Mouse (Mus musculus) ES-CJ7 (cell line): ENCODE data around the gene Susd4.
A peak's percentile ranks its signal among the peaks of the same experiment; 100 is the strongest.

ENCODE experiments used
- DNase-seq: peaks from one replicate; pipeline ENCODE4 v3.0.0; 2011; ENCODE audit warnings: low read depth, low spot score

The Susd4 gene

DNA sequence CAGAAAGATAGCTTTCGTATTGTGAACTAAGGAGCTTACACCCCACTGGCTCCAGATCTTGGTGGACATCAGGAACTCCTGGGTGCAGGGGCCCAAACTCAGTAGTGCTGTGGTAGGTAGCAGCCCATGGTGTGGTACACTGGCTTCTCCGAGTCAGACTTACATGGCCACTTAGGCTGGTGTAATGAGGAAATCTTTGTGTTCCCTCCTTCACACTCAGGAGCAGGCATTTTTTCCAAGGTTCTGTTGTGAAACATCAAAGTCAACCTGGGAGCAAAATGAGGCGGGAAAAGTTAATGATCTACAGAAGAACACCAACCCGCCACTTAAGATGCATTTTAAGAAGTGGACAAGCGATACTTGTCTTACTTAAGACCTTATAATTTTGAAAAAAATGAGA, 21.8 kb downstream of the Susd4 start:
- no peak for DNase-seq

DNA sequence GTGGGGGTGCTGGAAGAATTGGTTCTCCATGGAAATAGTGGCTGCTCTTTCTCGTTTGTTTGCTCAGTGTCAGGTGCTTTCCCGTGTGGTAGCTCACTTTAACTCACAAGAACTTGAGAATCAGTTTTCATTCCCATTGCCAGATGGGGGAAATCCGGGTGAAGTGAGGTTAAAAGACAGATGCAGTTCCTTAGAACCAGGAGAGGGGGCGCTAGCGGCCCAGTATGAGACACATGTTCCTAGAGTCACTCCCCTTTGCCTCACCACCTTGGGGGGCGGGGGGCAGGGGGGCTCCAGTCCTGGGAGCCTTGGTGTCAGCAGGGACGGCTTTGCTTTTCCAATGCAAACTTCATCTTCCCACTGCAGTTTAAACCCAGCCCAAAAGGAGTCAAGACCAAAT, 23.4 kb downstream of the Susd4 start:
- DNase-seq, result peak; percentile 37

DNA sequence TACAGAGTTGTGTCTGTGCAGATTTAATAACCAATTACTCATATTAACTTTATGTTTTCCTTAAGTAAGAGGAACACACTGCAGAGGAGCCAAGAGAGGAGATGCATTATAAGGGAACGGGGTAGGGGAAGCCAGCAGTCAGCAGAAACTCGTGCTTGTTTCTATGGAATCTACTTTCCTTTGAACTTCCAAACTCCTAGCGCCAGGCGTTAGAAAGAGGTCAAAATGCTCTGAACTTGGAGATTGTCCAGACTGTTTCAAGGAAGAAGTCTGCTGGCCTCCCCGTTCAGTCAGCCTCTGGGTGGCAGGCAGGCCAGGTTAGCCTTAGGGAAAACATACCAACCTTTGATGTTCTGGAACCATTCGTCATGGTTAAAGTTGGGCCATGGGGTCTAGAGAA, 25.2 kb downstream of the Susd4 start:
- DNase-seq, result no peak

DNA sequence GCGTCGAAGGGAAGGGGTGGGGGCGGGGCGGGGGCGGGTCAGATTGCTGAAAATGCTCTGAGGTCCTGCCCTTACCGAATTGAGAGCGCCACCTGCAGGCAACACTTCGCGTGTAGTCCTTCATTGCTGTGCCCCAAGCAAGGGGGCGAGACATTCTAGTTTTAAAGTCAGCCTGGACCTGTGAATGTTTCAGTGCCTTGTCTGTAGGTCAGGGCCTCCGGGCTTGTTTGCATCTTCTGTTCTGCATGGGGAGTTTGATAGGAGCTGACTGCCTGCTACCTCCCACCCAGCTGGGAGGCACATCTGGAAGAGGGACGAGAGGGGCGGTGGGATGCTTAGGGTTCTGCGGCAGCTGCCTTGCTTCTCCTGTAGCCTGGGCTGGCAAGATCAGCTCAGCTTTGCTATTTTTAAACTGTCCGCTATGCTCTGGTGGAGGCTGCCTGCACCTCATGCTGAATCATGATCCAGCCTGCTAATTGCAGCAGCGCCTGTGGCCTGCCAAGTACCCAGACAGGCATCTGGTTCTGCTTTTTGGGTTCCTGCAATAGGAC, 28.9 kb downstream of the Susd4 start:
- peak; percentile 86 for DNase-seq

DNA sequence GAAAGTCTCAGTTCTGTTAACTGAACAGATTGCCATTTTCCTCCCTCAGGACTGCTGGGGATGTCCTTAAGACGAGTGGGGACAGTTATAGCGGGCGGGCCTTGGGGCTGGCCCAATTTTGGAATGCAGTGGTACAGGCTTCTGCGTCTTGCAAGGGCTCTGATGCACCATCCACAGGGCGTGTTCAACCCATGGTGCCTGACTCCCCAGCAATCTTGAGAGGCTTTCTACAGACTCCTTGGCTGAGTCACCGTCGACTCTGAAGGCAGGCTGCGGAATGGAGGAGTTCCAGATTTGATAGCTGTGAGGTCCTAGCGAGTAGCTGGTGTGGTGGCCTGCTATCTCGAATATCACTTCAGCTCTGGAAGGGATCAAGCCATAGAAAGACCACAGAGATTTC, 30.6 kb downstream of the Susd4 start:
- DNase-seq, result no peak

DNA sequence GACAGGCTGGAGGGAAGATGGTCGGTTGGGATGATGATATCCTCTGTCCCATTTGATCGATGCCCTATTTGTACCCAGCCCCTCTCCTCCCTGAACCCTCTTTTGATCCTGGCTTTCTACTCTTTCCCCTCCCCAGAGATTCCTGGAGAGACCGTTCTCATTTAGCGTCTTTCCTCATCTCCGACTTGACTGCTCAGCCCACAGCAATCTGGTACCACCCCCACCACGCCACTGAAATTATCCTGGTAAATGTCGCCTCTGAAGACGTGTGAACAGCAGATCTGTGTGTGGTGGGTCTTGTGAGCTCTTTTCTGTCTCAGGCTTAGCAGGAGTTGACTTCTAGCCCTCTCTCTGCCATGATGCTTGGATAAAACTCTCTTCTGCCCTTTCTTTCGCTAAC, 31.0 kb downstream of the Susd4 start:
- DNase-seq, result no peak

DNA sequence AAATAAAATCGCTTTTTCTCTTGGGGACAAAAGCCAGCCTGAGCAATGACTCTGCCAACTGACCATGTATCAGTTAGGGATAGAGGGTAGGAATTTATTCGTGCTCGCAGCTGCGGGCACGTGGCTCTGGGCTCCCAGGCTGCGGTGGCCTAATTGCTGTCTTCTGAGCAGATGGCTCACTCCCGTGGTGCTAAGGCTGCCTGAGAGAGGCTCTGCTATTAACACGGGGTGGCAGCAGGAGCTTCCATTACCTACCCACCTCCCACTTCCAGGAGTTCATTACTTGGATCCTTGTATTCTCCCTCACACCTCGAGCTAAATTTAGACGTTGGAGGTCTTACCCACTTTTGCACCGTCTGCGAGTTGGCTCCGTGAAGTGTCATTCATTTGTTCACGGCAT, 33.4 kb downstream of the Susd4 start:
- no peak for DNase-seq

DNA sequence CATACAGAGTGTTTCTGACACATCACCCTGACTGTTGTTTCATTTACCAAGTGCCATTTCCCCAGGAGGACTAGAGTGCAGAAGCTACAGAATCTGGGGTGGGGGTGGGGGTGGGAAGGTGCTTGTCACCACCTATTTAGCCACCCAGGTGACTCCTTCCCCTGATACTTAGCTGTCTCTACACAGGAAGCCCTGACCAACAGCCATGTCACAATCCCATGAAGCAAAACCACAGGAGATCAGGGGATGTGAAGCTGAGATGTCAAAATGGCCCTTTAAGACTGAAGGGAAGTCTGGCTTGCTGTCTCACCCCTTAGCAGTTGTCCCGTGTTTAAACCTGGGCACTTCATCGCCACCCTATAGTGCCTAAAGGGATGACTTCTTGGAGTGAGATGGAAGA, 37.9 kb downstream of the Susd4 start:
- DNase-seq, result no peak

DNA sequence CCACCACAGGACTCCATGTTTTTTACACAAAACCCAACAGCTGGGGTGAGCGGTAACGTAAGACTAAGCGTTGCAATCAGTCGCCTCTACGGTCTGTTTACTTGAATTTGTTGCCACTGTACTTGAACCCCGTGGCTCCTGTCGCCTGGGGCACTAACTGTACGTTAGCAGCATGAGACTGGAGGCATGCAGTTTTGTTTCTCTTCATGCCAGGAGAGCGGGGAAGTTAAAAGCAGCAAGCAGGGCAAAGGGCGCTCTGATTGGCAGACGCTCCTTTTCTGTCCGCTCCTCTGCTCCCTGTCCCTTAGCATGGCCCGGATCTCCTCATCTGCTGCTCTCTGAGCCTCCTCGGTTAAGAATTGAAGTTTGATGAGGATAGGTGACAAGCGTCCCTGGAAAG, 39.2 kb downstream of the Susd4 start:
- no peak for DNase-seq

DNA sequence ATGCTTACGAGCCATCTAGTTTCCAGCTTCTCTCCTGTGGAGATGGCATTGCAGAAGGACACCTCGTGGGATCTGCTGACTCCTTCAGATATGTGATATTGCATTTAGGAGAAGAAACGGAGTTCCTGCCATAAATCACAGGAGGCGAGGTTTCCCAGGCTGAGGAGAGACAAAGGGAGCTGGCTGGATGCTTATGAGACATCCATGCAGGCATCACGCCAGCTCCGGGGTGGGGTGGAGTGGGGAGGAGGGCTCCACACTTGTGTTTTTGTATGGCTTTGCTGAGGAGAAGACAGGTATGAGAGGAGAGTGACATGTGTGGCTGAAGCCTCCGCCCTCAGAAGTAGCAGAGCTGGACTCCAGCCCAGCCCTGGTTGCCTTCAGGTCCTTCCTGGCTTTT, 50.3 kb downstream of the Susd4 start:
- no peak for DNase-seq

DNA sequence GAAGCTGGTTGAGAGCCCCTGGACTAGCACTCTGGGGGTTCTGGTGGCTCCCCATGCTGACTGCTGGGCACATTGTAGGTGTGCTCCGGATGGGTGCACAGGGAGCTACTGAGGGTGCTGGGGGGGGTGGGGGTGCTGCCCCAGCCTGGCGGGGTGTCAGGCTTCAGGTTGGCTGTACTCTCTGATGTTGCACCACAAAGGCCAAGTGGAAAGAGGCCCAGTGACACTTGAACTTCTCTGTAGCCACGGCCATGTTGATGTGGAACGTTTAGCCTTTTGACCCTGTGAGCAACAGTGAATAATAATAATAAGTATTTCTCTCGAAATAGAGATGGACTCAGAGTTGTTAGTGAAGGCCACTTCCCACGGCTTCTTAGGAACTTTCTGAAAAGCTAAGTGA, 50.9 kb downstream of the Susd4 start:
- DNase-seq, result no peak

DNA sequence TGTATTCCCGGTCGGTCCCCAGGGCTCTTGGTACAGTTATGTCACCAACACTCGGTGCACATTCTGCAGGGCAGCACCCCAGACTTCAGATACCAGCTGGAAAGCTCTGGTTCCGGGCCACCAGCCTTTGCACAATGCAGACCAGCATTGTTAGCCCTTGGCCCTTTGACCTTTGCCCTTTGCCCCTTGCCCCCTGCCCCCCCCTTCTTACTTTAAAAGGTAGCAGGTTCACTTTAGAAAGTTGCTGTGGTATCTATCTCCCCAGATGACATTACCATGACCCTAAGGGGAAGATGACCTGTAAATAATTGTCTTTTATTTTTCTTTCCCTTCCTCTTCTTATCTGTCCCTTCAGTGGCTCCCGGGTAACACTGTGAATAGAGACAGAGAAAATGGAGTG, 53.4 kb downstream of the Susd4 start:
- no peak for DNase-seq

DNA sequence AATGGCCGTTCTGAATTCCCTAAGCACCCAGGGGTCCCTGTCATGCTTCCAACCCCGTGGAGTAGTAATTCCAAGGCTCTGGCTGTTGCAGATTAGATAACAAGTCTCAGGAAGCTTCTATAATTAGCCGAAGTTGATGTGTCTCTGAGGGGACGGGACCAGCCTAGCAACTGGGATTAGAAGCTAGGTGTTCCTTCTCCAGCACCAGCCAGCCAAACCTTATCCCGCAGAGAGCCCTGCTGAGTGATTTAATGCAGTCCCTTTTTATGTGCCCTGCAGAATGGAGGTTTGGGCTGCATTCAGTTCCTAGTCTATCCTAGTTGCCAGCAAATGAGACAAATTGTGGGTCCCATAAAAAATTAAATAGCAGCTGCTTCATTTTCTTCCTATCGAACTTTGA, 54.0 kb downstream of the Susd4 start:
- no peak for DNase-seq

DNA sequence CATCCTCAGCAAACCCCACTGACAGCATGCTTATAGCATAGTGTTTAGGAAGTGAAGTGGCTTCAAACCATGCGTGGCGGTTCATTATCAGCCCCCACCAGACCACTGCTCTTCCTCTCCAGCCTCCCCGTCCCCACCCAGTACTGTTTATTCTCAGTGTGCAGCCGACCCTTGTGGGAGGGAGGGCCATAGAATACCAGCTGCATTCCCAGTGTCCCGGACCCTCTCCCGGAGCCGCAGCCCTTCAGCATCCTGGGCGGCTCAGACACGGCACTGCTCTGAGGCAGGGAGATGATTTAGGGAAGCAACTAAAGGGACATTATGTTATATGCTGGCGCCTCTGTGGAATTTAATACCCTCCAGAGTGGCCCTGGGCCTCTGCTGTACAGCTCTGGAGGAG, 55.3 kb downstream of the Susd4 start:
- DNase-seq, result no peak

DNA sequence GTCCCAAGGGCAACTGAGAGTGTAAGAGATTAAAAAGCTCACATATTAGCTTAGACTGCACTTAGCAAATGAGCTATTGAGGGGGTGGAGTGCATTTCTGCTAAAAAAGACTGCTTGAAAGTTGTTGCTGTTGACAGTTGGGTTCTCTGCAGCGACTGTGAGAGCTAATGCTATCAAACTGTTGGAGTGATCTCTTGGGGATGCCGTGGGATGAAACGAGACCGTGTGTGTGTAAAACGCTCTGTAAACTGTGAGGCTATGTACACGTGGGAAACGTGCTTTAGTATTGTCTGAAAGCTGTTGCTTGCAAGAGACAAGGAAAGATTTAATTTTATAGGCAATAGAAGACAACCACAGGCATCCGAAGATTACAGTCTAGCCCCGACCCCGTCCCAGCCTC, 59.1 kb downstream of the Susd4 start:
- DNase-seq, result no peak

DNA sequence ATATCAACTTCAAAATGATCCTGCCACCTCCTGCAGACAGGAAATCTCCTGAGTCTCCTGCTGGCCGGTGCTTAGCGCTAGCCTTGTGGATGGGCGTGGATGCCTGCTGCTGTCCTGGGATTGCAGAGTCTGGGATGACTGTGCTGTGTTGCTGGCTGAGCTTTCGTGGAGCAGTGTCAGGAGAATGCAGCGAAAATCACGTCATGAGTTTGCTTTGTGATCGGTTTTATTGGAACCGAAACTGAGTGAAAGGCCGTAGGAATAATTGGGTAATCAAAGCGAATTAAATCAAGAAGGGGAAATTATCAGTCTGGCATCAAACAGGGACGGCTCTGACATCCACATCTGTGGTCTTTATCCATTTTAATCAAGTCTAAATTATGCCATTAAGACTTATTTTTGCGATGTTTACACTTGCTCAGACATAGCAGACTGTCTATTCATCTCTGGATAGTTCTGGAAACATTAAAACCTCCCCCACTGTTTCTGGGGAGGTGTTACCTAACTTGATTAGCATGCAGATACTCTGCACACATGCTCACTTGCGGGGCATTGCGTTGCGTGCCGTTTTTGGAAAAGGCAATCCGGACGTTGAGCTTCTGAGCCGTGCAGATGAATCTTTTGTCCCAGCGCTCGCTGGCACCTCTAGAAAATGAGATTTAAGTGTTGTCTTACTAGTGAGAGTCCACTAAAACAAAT, 60.2 kb downstream of the Susd4 start:
- DNase-seq, result no peak

DNA sequence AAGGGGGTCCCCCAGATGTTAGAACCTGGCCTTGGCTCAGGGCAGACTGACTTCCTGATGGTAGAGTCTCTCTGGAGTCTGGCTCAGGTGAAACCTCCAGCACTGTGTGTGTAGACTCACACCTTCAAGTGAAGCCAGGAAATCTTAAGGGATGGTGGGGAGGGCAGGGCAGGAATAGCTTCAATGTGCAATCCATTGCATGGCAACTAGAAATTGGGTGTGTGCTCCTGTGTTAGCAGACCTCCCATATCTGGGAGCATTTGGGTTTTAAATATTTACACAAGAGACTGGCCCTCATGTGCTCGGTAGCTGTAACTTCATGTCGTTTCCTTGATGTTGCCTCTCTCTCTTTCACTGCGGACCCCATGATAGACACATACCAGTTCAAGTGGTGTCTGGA, 62.9 kb downstream of the Susd4 start:
- no peak for DNase-seq

DNA sequence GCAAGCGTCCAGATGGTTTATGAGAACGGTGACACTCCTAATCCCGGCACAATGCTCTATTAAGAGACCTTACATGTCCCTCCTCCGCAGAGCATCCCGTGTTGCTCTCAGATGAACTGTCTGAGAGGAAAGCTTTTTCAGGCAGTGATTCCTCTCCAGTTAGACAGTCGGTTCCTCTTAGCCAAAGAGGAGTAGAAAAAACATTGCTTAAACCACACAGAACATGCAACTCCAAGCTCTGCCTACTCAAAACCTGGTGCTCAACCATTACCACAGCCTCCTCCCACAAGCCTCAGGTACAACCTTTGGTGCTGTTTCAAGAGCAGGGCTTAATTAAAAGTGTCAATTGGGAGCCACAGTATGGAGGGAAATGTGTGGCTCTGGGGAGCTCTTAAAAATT, 74.4 kb downstream of the Susd4 start:
- no peak for DNase-seq

DNA sequence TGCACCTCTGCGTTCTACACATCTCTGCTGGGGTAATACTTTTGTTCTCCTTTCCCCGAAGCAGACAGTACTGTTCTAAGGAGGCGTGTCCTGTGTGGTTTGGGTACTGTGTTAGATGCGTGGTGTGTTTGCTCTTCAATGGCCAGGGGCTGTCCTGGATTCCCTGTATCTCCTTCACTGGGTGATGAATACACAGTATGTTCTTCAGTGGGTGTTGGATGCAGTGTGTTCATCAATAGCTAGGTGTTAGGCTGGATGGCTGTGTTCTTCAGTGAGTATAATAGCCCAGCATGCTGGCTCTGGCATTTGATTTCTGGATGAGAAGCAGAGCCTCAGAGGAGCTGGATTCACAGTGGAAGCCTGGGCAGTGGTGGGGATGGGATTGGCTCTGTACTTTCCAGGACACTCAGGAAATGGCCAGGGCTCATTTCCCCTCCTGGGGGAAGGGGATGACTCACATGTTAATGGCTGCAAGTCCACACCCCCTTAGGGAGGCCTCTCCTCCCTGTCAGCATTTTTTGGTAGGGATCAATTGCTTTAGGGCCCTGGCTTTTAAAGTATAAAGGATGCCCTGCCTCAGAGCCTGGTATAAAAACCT, 75.8 kb downstream of the Susd4 start:
- no peak for DNase-seq

DNA sequence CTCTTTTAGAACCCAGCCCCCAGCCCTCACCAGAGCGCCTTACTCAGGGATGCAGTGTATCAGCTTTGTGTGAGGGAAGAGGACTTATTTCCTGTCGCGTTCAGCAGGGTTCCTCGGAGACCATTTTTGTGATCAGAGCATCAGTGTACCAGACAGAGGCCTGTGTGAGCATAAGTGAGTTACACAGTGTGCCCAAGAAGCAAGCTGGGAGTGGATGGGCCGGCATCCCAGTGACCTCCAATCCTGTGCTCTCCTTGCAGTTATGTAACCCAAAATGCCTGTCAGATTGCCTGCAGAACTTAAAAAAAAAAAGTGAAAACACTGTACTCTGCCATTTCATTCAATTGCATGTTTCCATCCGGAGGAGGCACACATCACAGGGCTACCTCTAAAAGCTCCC, 76.4 kb downstream of the Susd4 start:
- no peak for DNase-seq

DNA sequence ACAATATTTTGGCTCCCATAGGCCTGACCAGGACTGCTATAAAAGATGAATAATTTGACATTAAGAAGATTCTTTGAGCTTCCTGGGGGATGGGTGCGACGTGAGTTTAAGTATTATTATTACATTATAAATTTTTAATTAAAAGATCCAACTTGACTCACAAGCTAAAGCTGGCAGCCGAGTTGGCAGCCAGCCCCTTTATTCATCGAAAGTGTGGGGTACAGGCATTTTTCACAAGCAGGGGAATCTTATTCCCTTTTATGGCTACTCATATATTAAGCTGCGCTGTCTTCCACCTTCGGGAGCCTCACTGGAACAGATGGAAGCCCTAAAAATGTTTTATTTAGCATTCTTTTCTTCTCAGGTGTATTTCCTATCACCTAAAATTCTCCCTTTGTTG, 76.9 kb downstream of the Susd4 start:
- DNase-seq, result no peak

DNA sequence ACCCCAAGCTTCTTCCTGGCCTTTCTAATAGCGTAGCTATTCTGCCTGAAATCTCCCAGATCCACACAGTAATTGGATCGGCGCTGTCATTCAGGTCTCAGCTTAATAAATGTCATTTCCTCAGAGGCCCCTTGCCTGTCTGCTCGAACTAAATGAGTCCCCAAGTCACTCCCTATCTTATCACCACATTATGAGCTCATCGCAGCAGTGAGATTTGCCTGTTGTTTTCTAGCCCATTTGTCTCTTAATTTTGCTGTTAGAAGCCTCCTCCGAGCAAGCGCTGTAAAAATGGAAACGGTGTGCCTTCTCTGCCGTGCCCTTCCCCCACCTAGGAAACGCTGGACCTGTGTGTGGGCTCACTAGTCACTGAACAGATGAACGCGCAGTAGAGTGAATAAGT, 85.9 kb downstream of the Susd4 start:
- DNase-seq, result no peak

DNA sequence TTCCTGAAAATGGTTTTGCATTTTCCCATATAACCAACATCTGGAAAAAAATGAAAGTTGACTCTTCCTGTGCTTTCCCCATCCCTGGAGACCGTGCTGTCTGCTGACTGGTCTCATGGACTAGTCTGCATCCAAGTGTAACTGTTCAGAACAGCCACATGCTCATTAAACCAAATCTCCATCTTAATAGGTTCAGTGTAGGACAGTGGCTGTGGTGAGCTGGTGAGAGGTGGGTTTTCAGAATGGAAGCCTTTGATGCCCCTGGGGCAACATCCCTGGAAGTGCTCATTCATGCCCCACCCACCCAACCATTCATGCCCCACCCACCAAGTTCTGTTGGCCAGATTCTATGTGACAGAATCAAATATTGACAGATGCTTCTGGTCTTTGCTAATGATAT, 86.4 kb downstream of the Susd4 start:
- DNase-seq, result peak; percentile 54

DNA sequence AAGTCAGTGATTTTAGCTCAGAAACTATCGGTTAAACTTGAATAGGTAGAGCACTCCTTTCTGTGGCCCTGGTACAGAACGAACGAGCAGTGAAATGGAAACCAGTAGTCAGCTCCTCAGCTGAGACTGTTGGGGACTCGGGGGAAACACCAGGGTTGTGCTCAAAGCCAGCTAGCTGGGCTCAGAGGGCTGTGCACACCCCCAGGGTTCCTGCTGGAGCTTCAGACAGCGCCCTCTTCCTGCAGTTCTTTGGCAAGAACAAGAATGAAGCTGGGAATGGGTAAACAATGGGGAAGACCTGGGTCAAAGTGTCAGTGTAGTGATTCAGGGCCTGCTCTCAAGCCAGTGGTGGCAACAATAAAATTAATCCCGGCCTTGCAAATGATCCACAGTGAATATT, 88.5 kb downstream of the Susd4 start:
- DNase-seq, result peak; percentile 45
